Mouse (Mus musculus) myocyte (in vitro differentiated cells): ENCODE measurements at regions not wholly inside any gene's neighbourhood (a gene's known extent, or its start where the extent isn't known, plus 50 kb on each side); places are given as distances from the start of the nearest gene placed in this dataset.

Source experiments
- H3K27me3 ChIP-seq: one replicate; pipeline ENCODE4 v1.6.1; 2011; ENCODE audit not compliant: control insufficient read depth, insufficient read depth, insufficient read length
- H3K36me3 ChIP-seq: one replicate; pipeline ENCODE4 v1.6.1; 2011; ENCODE audit not compliant: control insufficient read depth, insufficient read depth
- H3K4me2 ChIP-seq: one replicate; pipeline ENCODE4 v1.6.1; 2011; ENCODE audit warnings: low read depth, control low read depth
- H3K4me3 ChIP-seq: one replicate; pipeline ENCODE4 v1.5.1; 2011; ENCODE audit warnings: mild to moderate bottlenecking, control low read depth, moderate library complexity
- H3K79me2 ChIP-seq: one replicate; pipeline ENCODE4 v1.6.1; 2011; ENCODE audit not compliant: control insufficient read depth, insufficient read depth
- H3ac ChIP-seq: one replicate; pipeline ENCODE4 v1.6.1; 2011; ENCODE audit not compliant: control insufficient read depth, insufficient read length
- CEBPB ChIP-seq: IDR thresholded peaks from 2 replicates; pipeline ENCODE4 v1.6.1; 2011; ENCODE audit warnings: mild to moderate bottlenecking, moderate library complexity; ENCODE audit not compliant: poor library complexity, insufficient read depth, severe bottlenecking
- E2F4 ChIP-seq: IDR thresholded peaks from one replicate; pipeline ENCODE4 v1.6.1; 2011; ENCODE audit warnings: mild to moderate bottlenecking, control low read depth, moderate library complexity; ENCODE audit not compliant: insufficient read depth
- MAX ChIP-seq: IDR thresholded peaks from one replicate; pipeline ENCODE4 v1.6.1; 2011; ENCODE audit warnings: low read depth, mild to moderate bottlenecking, control low read depth
- MYOD1 ChIP-seq, 3 experiments: IDR thresholded peaks; one replicate each; pipeline ENCODE4 v1.6.1; 2011; ENCODE audit warnings: control low read depth in 2 of 3, low read depth in 2 of 3, mild to moderate bottlenecking in 2 of 3, moderate library complexity in 1 of 3; ENCODE audit not compliant: insufficient read length in 2 of 3, control insufficient read depth in 1 of 3
- MYOG ChIP-seq, 3 experiments: IDR thresholded peaks; one replicate each; pipeline ENCODE4 v1.6.1; 2011; ENCODE audit warnings: control low read depth in 2 of 3, low read depth in 2 of 3, mild to moderate bottlenecking in 2 of 3; ENCODE audit not compliant: insufficient read length in 2 of 3, control insufficient read depth in 1 of 3, insufficient read depth in 1 of 3
- POLR2A ChIP-seq: IDR thresholded peaks from one replicate; pipeline ENCODE4 v1.6.1; 2011; ENCODE audit warnings: low read depth, mild to moderate bottlenecking, control low read depth, moderate library complexity; ENCODE audit not compliant: insufficient read length
- POLR2AphosphoS2 ChIP-seq: IDR thresholded peaks from one replicate; pipeline ENCODE4 v1.6.1; 2011; ENCODE audit warnings: low read depth, control low read depth; ENCODE audit not compliant: insufficient read length
- REST ChIP-seq: IDR thresholded peaks from one replicate; pipeline ENCODE4 v1.6.1; 2011; ENCODE audit warnings: mild to moderate bottlenecking, control low read depth, moderate library complexity; ENCODE audit not compliant: insufficient read depth, insufficient read length
- SRF ChIP-seq: IDR thresholded peaks from one replicate; pipeline ENCODE4 v1.6.1; 2011; ENCODE audit warnings: low read depth; ENCODE audit not compliant: control insufficient read depth, insufficient read length
- TCF12 ChIP-seq: IDR thresholded peaks from one replicate; pipeline ENCODE4 v1.6.1; 2011; ENCODE audit warnings: mild to moderate bottlenecking, control low read depth; ENCODE audit not compliant: poor library complexity, insufficient read depth, severe bottlenecking
- TCF3 ChIP-seq: IDR thresholded peaks from one replicate; pipeline ENCODE4 v1.6.1; 2011; ENCODE audit warnings: low read depth, control low read depth; ENCODE audit not compliant: insufficient read length
- USF1 ChIP-seq: IDR thresholded peaks from one replicate; pipeline ENCODE4 v1.6.1; 2011; ENCODE audit warnings: low read depth, mild to moderate bottlenecking, control low read depth, moderate library complexity

DNA sequence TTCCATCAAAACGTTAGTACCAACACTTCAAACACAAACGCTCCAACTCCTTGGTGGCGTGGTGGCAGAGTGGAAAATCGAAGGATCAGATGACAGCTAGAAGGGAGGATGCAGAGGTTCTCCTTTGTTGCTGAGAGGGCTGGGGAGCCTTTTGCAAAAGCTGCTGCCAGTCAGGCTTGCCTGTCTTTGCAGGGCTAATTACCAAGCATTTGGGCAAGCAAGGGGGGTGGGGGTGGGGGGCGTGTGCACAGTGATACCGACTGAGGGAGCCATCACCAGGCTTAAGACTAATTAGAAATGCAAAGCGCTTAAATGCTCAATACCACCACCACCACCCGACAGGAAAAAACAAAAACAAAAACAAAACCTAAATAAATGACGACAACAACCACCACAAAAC lies 95.3 kb upstream of the Galnt15 start:
- Histone ChIP-seq H3K79me2 (no peaks in the 10 kb centered on the region), H3K36me3 (no peaks in the 10 kb centered on the region), H3ac (no peak overlapping the region), H3K27me3 (no peaks in the 10 kb centered on the region), H3K4me2 (peak overlapping the region; percentile 22), H3K4me3 (peak overlapping the region; percentile 14)
- TF ChIP-seq USF1 (no peak), REST (no peak), E2F4 (no peak), MYOG (IDR thresholded peaks at IDR 0.05; ENCODE audit: control insufficient read depth in 1 of 3, insufficient read depth in 1 of 3, insufficient read length in 2 of 3, low read depth in 2 of 3) (no peak), SRF (no peak), POLR2A (no peak), CEBPB (no peak), MYOD1 (IDR thresholded peaks at IDR 0.05; ENCODE audit: control insufficient read depth in 1 of 3, insufficient read length in 2 of 3, low read depth in 2 of 3) (no peak), POLR2AphosphoS2 (no peak), MAX (no peak), TCF3 (no peak), TCF12 (no peak)

GRCm38 (mm10) chr14:31933841-31934271 lies 94.9 kb upstream of the Galnt15 start:
- peak overlapping the region; percentile 14 for H3K4me3 ChIP-seq
- TF ChIP-seq POLR2AphosphoS2 (no peak), SRF (no peak), POLR2A (no peak), MYOG (IDR thresholded peaks at IDR 0.05; ENCODE audit: control insufficient read depth in 1 of 3, insufficient read depth in 1 of 3, insufficient read length in 2 of 3, low read depth in 2 of 3) (no peak), E2F4 (no peak), MYOD1 (IDR thresholded peaks at IDR 0.05; ENCODE audit: control insufficient read depth in 1 of 3, insufficient read length in 2 of 3, low read depth in 2 of 3) (no peak), TCF3 (no peak), CEBPB (no peak), REST (no peak), MAX (no peak), TCF12 (no peak), USF1 (no peak)

DNA sequence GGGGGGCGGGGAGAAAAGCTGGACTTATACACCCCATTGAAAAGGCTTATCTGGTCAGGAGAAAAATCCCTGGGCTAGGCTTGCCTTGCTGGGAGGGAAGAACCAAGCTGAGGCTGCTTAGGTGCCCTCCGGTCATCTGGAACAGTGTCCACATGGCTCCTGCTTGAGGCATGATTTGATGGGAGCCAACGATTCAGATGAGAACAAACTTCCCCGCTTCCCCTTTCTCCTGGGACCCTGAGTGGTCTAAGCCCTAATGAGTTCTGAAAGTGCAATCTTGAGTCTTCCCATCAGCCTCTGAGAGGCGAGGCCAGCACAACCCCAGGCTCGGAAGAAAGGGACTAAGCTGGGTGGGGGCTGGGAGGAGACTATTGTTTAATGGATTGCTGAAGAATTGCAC lies 94.5 kb upstream of the Galnt15 start:
- TF ChIP-seq TCF3: no peak
- TF ChIP-seq SRF: no peak
- no peak for TF ChIP-seq MAX
- TF ChIP-seq POLR2A: no peak
- H3K79me2 ChIP-seq: no peaks in the 10 kb centered on the region
- H3K27me3 ChIP-seq: no peaks in the 10 kb centered on the region
- no peaks in the 10 kb centered on the region for H3K36me3 ChIP-seq
- peak overlapping the region; percentile 14 for H3K4me3 ChIP-seq
- no peak overlapping the region for H3ac ChIP-seq
- peak overlapping the region; percentile 47 for H3K4me2 ChIP-seq

More at GRCm38 (mm10) chr14:31933841-31934271, 94.9 kb upstream of the Galnt15 start:
- Histone ChIP-seq H3K79me2 (no peaks in the 10 kb centered on the region), H3K36me3 (no peaks in the 10 kb centered on the region), H3ac (no peak overlapping the region), H3K4me2 (peak overlapping the region; percentile 22), H3K27me3 (no peaks in the 10 kb centered on the region)

DNA sequence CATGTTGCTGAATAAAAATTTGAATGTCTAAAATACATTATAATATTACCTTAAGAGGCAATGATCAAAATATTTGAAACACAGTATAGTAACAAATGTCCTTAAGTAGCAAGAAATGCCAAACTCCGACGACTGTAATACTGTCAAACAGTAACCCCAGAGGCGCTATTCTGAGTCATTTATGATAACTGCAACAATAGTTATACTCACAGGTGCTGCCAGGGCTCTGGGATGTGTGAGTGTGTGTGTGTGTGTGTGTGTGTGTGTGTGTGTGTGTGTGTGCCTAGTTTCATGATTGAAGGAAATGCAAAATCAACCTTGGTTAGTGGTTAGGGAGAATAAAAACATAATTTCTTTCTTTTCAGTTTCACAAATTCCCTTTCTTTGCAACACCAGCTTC lies 94.0 kb upstream of the Galnt15 start:
- Histone ChIP-seq H3K36me3 (no peaks in the 10 kb centered on the region), H3K79me2 (no peaks in the 10 kb centered on the region), H3K4me2 (peak overlapping the region; percentile 47), H3ac (no peak overlapping the region), H3K27me3 (no peaks in the 10 kb centered on the region), H3K4me3 (peak overlapping the region; percentile 14)
- TF ChIP-seq POLR2AphosphoS2 (no peak), TCF12 (no peak), CEBPB (no peak), E2F4 (no peak), POLR2A (no peak), USF1 (no peak), MYOD1 (IDR thresholded peaks at IDR 0.05; ENCODE audit: control insufficient read depth in 1 of 3, insufficient read length in 2 of 3, low read depth in 2 of 3) (no peak), REST (no peak), MYOG (IDR thresholded peaks at IDR 0.05; ENCODE audit: control insufficient read depth in 1 of 3, insufficient read depth in 1 of 3, insufficient read length in 2 of 3, low read depth in 2 of 3) (no peak), TCF3 (no peak), MAX (no peak), SRF (no peak)

- Histone ChIP-seq H3K27me3 (no peaks in the 10 kb centered on the region), H3K4me3 (no peak overlapping the region), H3K36me3 (no peaks in the 10 kb centered on the region), H3K79me2 (no peaks in the 10 kb centered on the region), H3ac (no peak overlapping the region), H3K4me2 (no peak overlapping the region)
- TF ChIP-seq REST (no peak), TCF3 (no peak), MYOG (IDR thresholded peaks at IDR 0.05; ENCODE audit: control insufficient read depth in 1 of 3, insufficient read depth in 1 of 3, insufficient read length in 2 of 3, low read depth in 2 of 3) (no peak), USF1 (no peak), TCF12 (no peak), CEBPB (no peak), POLR2A (no peak), POLR2AphosphoS2 (no peak), MYOD1 (IDR thresholded peaks at IDR 0.05; ENCODE audit: control insufficient read depth in 1 of 3, insufficient read length in 2 of 3, low read depth in 2 of 3) (no peak), SRF (no peak), MAX (no peak), E2F4 (no peak)
These were observed 93.4 kb upstream of the Galnt15 start for GRCm38 (mm10) chr14:31935411-31935810.
